ENCODE assay signal across 8 mouse cellular contexts in the genomic region with DNA sequence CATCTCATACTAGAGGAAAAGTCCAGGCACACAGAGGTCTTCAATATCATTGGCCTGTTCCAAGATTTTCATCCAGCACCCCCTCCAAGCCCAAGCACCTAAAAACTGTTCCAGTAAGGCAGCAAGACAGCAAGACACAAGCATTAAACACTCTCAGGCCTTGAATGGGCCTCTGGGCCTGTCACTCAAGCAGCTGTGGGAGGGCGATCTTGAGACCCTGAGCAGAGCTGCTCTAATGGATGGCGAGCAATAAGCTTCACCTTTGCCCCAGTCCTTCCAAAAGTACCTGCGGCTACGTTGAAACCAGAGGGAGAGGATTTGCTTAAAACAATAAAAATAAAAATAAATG.
DNase-seq lines count a peak whose midpoint lies in the region; ATAC-seq and TF ChIP-seq lines count a peak whose summit lies in the region.

No protein-coding gene starts in this region.

- no peak for TF ChIP-seq POLR2A in ES-Bruce4 (IDR thresholded peaks at IDR 0.05; ENCODE audit: insufficient read depth, low read length)
- TF ChIP-seq POLR2A in small intestine, adult 2 months (IDR thresholded peaks at IDR 0.05; ENCODE audit: low read depth, low read length): no peak

- TF ChIP-seq EP300 in ES-Bruce4 (IDR thresholded peaks at IDR 0.05; ENCODE audit: insufficient read depth, low read depth, low read length): no peak

- no peaks in the 10 kb centered on the region for H3K36me3 ChIP-seq in heart, embryonic 12.5 days
- H3K36me3 ChIP-seq in ES-Bruce4 (ENCODE audit: control insufficient read depth, insufficient read depth, low read length, poor library complexity, severe bottlenecking): no peaks in the 10 kb centered on the region
- no peaks in the 10 kb centered on the region for H3K36me3 ChIP-seq in limb, embryonic 12.5 days
- no peaks in the 10 kb centered on the region for H3K36me3 ChIP-seq in small intestine, adult 2 months (ENCODE audit: control insufficient read depth, insufficient read depth, low read length)

- peak overlapping the region; percentile 73 for H3K4me3 ChIP-seq in heart, embryonic 12.5 days
- peak overlapping the region; percentile 82 for H3K4me3 ChIP-seq in ES-Bruce4 (ENCODE audit: low read depth, low read length)
- H3K4me3 ChIP-seq in limb, embryonic 12.5 days (replicated peaks): peak overlapping the region; percentile 52
- peak overlapping the region; percentile 98 for H3K4me3 ChIP-seq in small intestine, adult 2 months (ENCODE audit: low read depth, low read length)

- no peaks in the 10 kb centered on the region for H3K27me3 ChIP-seq in heart, embryonic 12.5 days (replicated peaks)
- no peaks in the 10 kb centered on the region for H3K27me3 ChIP-seq in ES-Bruce4 (ENCODE audit: control insufficient read depth, insufficient read depth, low read length, poor library complexity, severe bottlenecking)
- H3K27me3 ChIP-seq in limb, embryonic 12.5 days: no peaks in the 10 kb centered on the region
- H3K27me3 ChIP-seq in small intestine, adult 2 months (ENCODE audit: control insufficient read depth, insufficient read depth, low read length): no peaks in the 10 kb centered on the region

- peak; percentile 66 for ATAC-seq in heart, embryonic 12.5 days (ENCODE audit: insufficient number of reproducible peaks, low FRiP score)
- ATAC-seq in erythroblast, adult 5-6 weeks (replicated peaks; ENCODE audit: low FRiP score, poor library complexity, severe bottlenecking): peak; percentile 25; the same call in 1 of the 2 replicates
- ATAC-seq in limb, embryonic 12.5 days (ENCODE audit: insufficient number of reproducible peaks, insufficient read depth, low FRiP score, low TSS enrichment, low read depth): peak; percentile 76

- peak overlapping the region; percentile 99 for H3K27ac ChIP-seq in heart, embryonic 12.5 days (ENCODE audit: poor library complexity, severe bottlenecking)
- H3K27ac ChIP-seq in ES-Bruce4 (ENCODE audit: insufficient read depth, low read length): peak overlapping the region; percentile 69
- H3K27ac ChIP-seq in limb, embryonic 12.5 days: peak overlapping the region; percentile 97
- H3K27ac ChIP-seq in small intestine, adult 2 months (ENCODE audit: insufficient read depth, low read depth, low read length): peak overlapping the region; percentile 8; the same call in 1 of the 2 replicates

- peak overlapping the region; percentile 71 for H3K4me2 ChIP-seq in heart, embryonic 12.5 days
- peak overlapping the region; percentile 61 for H3K4me2 ChIP-seq in limb, embryonic 12.5 days

- DNase-seq in heart, postnatal 36 days: no peak
- DNase-seq in left cerebral cortex, postnatal 25 days (ENCODE audit: low spot score in 2 of 2): no peak
- no peak for DNase-seq in right cerebral cortex, adult 18-20 months

- 1% methylated on average over 4 of the region's 4 CpGs for WGBS in heart, embryonic 12.5 days
- 0% methylated on average over 4 of the region's 4 CpGs for WGBS in limb, embryonic 12.5 days
- WGBS in small intestine, adult 2 months: 1% methylated on average over 4 of the region's 4 CpGs

- peak overlapping the region; percentile 82 for H3K9ac ChIP-seq in heart, embryonic 12.5 days
- H3K9ac ChIP-seq in ES-Bruce4 (ENCODE audit: low read depth, poor library complexity, severe bottlenecking): peak overlapping the region; percentile 66
- H3K9ac ChIP-seq in limb, embryonic 12.5 days (replicated peaks): peak overlapping the region; percentile 46

- peaks cover 6% of the 10 kb centered on the region for H3K4me1 ChIP-seq in heart, embryonic 12.5 days (replicated peaks)
- no peaks in the 10 kb centered on the region for H3K4me1 ChIP-seq in ES-Bruce4 (ENCODE audit: control insufficient read depth, insufficient read depth, low read length)
- peaks cover 8% of the 10 kb centered on the region for H3K4me1 ChIP-seq in limb, embryonic 12.5 days (replicated peaks)
- H3K4me1 ChIP-seq in small intestine, adult 2 months (ENCODE audit: control insufficient read depth, insufficient read depth, insufficient read length, low read length): no peaks in the 10 kb centered on the region; the same call in 1 of the 2 replicates

- no peaks in the 10 kb centered on the region for H3K9me3 ChIP-seq in heart, embryonic 12.5 days (replicated peaks)
- H3K9me3 ChIP-seq in ES-Bruce4 (replicated peaks; ENCODE audit: control insufficient read depth, insufficient read depth, low read length, poor library complexity, severe bottlenecking): no peaks in the 10 kb centered on the region
- H3K9me3 ChIP-seq in limb, embryonic 12.5 days: no peaks in the 10 kb centered on the region

- intact Hi-C loops in heart, postnatal 36 days (cut with DNase I): loop anchor here (5.0 kb wide), 3 partner anchors 137 to 387 kb away; a partner anchor contains a TSS
- intact Hi-C loops in left cerebral cortex, postnatal 25 days (cut with DNase I): loop anchor here (5.0 kb wide), 1 partner anchor 137 kb away; no protein-coding TSS in a partner anchor

- no peak for TF ChIP-seq CTCF in ES-Bruce4 (IDR thresholded peaks at IDR 0.05; ENCODE audit: low read depth, low read length)
- TF ChIP-seq CTCF in small intestine, adult 2 months (IDR thresholded peaks at IDR 0.05; ENCODE audit: extremely low read depth, insufficient read length, insufficient replicate concordance, low read depth, low read length): no peak

Comparison
In these comparisons a context has a peak if more than half of its experiments do, and no peak if none do; other contexts are left out.
1. ATAC-seq: peak in every context shown above with its lines; median percentile 76 in limb, embryonic 12.5 days; 66 in heart, embryonic 12.5 days; 25 in erythroblast, adult 5-6 weeks.
2. H3K27ac ChIP-seq: peak in every context shown above with its lines; median percentile 99 in heart, embryonic 12.5 days; 97 in limb, embryonic 12.5 days; 69 in ES-Bruce4; 8 in small intestine, adult 2 months.